Mouse (Mus musculus): Measurements from ENCODE around the gene Gpat2.

DNA sequence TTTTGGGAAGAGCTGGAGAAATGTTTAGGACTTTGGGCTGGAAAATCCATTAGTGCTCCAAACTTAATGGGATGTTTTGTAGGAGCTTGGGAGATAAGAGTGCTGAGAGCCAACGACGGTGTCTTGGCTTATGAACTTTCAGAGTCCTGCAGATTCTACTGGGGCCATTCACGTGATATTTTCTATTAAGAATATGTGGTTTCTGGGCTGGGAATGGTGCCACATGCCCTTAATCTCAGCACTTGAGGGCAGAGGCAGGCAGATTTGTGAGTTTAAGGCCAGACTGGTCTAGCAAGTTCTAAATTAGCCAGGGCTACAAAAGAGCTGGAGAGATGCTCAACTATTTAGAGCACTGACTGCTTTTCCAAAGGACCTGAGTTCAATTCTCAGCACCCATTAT, 34.6 kb upstream of the Gpat2 start:
- TF ChIP-seq CTCF (IDR thresholded peaks at IDR 0.05; ENCODE audit: low read depth, low read length), result no peak
- TF ChIP-seq POLR2A (IDR thresholded peaks at IDR 0.05; ENCODE audit: borderline replicate concordance, low read depth, low read length), result no peak
